Mouse (Mus musculus): ENCODE results near the gene Mrm3.
"Not testable (repeated sequence)": the region's sequence is repeated elsewhere in the genome, so short reads cannot be mapped to it uniquely, and the experiment has no call there.

Mrm3 gene

DNA sequence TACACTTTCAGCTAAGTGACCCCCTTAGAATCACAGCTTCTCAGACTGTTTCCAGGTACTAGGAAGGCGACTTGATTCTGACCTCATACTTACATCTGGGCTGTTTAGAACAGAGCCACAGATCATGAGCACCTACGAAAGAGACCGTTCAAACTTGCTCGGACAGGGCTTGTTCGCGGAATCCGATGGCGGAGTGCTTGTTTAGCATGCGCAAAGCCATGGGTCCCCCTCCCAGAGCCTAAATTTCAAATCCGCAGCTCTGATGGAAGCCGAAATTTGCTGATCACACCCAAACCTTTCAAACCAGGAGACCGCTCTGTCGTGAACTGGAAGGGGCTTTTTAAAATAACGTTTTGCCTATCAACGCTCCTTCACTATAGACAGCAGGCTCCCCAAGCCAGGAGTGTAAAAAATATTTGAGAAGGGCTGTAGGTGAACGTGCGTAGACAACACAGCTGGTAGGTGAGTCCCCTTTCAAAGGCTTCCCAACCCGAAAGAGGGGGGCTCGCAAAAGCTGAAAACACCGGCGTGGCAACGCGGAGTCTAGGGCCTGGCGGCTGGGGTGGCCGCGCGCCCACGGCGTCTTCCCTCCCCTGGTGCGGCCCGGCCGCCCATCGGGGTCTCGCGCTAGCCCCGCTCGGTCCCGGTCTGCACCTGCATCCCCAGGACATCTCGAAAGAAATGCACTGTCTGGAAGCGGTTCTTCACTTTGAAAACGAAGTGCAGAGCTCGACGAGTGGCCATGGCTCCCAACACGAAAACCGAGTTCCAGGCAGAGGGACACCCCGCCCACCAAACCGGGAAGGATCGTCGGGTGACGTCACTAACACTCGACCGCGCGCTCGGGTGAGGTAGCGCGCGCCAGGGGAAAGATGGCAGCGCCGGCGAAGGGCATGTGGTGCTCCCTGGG is at the start of gene Mrm3, which contains the start of gene Glod4:
Gene Mrm3 (plus strand): TSS at position 815 of the 910 bp plus-strand sequence.
Gene Glod4 (minus strand): TSS at position 825 of the 910 bp plus-strand sequence.
- DNase-seq, result peak; percentile 96

DNA sequence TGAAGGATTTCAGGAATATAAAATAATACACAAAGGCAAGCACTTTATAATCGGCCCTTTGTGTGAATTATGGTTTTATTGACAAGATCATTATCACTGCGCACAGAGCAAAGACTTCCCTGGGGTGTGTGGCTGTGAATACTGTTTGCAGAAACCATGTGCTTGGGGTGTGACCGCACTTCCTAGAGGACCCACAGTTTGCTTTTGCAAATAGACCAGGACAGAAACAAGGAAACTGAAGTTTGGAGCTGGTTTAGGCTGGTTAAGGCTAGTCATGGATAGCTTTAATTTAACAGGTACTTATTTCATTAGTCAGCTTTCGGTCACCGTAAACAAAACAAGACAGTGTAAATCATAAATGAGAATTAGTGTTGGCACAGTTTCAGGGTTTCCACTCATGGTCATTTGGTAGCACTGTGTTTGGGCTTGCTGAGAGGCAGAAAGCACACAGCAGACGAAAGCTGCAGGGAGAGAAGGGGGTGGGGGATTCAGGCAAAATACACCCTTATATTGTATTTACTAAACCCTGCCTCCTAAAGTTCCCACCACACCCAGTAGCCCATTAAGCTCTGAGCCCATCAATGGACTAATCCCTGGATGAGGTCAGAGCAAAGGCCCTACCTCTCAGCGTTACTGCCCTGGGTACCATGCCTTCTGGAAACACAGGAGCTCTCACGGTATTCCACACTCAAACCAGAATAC is 47.1 kb upstream of the Mrm3 start:
- DNase-seq, result no peak

DNA sequence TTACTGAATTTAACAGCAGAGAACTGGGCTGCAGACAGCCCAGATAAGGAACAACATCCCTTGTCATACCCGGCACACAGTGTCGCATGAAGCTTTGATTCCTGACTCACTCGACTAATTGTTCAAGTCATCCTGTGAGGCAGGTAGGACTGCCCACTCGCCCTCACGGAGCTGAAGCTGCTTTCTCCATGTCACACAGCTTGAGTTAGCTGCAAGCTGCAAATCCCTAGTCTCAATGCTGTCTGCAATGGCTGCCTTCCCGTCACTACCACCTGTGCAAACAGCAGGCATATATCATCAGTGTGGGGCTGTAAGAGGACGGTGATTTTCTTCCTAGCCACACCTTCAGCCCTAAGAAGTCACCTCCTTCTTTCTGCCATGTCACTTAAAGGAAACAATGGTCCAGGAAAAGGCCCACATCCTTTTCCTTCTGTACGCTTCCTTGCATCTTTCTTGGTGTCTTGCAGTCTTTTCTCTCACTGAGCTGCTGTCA is 46.5 kb upstream of the Mrm3 start:
- DNase-seq, result no peak

DNA sequence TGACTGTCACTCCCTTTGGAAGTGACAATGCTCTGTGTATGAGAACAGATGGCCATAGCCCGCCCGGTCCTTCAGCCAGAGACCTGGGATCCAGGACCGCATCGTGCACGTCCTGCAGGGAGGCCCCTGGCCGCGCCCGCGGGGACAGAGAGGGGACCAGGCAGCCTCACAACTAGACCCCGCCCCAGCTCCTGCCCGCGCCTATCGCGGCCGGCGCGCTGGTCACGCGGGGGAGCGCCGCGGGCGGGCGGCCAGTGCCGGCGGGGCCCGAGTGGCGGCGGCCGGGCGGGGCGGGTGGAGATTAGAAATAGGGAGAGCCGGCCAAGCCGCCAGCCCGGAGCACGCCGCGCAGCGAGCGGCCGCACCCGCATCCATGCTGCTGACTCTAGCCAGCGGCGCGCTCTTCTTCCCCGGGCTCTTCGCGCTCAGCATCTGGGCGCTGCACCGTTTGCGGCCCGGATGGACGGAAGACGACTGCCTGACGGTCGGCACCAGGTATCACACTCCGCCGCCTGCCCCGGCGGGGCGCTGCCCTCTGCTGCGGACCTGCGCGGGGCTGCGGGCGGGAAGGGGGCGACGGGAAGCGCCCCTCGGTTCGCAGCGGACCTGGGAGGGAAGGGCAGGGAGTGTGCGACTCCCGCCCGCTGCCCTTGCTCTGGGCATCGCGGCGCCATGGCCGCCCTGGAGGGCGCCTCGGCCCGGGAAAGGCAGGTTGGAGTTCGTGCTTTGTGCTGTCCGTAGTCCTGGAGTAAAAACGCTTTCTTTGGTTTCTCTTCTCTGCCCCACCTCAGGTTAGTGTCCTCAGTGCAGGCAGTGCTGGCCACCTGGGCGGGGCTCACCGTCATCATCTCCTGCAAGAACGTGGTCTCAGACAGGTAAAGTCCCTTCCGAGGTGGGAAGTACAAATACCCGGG is 41.5 kb upstream of the Mrm3 start:
- peak; percentile 92 for DNase-seq

DNA sequence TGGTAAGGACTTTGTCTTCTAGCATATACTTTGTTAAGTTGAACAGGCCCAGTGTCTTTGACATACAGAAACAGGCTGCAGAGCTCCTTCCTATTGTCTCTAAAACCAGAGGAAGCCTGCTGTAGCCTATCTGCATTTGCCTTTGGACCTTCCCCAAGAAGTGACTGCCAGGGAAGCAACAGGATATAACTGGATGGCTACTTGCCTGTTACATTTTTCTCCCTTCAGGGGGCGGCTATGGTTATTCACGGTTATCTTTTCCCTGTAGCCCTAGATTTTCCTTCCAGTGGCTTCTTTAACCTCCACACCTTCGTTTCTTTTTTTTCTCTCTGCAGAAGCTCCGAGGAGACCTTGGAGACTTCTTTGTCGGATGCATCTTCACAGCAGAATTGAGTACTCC is 36.7 kb upstream of the Mrm3 start:
- no peak for DNase-seq

DNA sequence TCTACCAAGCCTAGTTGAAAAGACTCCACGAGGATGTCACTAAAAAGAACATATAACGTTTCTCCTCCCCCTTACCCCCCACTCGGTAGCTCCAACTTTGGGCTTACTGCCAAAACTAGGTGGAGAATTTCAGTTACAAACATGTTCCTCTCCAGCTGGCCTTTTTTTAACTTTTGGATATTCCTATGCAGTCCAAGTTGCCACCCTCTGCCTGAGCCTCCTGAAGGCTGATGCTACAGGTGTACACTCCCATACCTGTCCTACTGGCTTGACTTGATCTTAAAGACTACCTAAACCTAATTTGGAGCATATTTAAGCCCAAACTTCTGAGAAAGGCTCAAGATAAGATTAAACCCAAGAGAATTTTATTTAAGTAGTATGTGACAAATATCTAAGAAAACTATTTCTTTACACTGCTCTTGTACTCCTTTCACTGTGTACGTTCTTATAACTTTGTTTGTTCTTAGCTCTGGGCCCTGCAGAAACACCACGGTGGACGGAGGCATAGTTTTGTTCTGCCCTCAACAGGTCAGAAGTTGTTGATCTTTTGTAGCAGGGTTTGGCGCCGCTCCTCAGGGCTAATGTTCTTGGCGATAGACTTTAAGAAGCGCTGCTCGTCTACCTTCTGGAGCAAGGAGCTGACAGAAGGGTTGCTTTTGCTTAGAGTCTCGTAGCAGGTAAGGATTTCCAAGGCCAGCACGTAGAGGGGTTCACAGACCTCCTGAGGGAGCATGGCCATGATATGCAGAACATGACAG is 33.1 kb upstream of the Mrm3 start:
- DNase-seq, result no peak

DNA sequence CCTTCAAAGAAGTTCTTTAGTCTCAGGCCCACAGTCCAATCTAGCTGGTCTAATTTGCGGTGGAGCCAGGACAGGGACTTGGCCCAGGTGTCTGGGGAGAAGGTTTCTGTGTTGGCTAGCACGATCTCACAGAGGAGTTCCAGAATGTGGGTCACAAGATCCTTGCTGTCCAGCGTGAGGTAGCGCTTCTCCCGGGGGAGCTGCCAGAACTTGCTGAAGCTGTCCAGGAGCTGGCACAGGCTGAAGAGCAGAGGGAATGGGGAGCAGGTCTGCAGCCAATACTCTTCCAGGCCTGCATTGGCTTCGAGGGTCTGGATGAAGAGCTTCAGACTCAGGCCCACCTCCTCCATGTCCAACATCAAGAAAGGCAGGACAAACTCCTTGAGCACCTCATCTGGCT is 31.9 kb upstream of the Mrm3 start:
- DNase-seq, result not testable (repeated sequence)

DNA sequence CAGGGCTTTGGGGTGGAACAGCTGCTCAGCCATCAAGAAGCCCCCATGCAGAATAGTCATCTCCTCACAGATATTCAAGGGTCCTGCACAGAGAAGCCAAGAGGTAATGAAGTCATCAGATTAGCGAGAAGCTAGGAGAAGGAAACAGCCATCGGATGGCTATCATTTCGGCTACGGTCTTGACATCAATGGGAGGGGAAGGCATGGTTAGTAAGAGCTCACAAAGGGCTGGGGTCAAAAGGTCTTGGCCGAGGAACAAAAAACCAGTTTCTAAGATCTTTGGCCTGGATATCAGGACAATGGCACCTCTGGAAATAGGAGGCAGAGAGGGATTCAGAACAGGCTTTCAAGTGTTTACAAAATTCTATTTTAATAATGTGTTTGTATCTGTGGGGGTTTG is 29.7 kb upstream of the Mrm3 start:
- no peak for DNase-seq

DNA sequence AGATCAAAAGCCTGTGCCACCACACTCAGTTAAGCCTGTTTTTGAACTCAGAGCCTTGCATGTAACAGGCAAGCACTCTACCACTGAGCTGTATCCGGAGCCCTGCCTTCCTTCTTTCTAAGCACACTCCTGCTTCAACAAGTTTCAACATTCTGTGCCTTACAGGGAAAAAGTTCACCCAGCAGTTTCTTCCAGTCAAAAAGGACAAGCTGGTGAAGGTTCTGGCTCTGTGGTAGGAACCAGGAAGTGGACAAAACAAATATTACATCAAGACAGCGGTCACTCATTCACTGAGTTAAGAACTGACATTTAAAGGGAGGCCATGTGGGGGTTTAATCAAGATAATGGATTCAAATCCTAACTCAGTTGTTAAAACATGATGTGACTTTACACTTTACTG is 28.5 kb upstream of the Mrm3 start:
- no peak for DNase-seq

DNA sequence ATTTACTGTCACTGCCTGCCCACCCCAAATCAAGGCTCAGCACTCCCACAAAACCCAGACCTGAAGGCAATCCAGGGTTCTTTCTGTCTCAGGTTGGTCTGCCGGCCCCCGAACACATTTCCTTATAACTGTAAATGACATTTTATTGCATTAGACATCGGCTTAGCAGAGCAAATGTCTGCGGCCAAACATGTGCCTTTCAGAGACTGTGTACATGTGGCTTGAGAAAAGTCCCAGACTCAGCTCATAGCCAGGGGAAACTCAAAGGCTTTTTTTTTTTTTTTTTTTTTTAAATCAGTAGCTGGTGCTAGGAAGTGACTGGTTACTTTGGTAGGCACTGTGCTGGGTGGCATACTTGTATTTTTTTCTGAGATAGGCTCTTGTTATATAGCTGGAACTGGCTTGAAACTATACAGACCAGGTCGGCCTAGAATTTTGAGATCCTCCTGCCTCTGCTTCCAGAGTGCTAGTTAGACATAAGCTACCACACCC is 27.4 kb upstream of the Mrm3 start:
- DNase-seq, result no peak

DNA sequence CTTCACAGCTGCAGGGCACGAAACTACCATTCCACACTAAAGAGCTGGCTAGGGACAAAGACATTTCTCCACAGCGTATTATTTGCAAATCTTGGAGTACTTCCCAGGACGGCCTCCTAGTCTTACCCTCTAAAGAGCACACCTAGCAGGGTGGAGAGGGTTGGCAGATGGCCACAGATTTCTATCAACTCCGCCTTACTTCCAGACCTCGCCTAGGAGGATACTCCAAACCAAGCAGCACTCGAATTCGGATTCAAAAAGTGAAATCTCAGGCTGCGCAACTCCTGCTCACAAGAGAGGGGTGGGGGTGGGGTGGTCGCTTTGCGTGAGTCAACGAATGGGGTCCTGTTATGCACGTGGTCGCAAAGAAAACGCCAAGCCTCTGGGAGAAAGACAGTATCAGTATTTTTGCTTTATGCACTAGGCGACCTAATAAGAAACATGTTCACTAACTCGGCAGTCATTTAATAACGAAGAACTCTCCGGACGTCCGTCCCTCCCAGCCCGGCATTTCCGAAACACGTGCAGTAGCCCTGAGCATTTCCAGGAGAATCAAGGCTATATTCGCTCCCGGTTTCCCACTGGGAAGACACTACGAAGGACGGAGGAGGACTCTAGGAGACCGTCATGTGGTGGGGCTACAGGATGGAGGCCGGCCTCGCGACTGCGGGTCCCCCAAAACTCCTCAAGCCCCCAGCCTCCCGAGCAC is 26.7 kb upstream of the Mrm3 start:
- DNase-seq, result peak; percentile 82

DNA sequence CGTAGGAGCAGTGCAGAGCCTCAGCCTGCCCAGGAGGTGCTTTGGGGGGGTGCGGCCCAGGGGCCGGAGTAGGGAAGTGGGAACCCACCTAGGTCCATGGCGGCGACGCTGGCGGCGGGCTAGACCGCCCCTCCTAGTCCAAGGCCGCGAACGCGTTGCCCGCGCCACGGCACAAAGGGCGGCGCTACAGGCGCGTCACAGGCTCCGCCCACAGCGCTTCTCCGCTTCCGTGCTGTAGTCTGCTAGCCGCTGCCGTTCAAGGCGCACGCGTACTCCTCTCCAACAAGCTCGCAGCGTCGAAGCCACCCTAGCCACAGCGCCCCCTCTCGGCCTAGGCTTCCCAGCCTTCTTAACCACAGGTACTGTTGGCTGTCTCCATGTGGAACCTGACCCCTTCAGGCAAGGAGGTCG is 26.1 kb upstream of the Mrm3 start, which contains the start of the genes Dbil5 and Gemin4:
Gene Dbil5 (plus strand): TSS at position 219 of the 411 bp plus-strand sequence.
Gene Gemin4 (minus strand): TSS at position 275 of the 411 bp plus-strand sequence.
- peak; percentile 98 for DNase-seq

DNA sequence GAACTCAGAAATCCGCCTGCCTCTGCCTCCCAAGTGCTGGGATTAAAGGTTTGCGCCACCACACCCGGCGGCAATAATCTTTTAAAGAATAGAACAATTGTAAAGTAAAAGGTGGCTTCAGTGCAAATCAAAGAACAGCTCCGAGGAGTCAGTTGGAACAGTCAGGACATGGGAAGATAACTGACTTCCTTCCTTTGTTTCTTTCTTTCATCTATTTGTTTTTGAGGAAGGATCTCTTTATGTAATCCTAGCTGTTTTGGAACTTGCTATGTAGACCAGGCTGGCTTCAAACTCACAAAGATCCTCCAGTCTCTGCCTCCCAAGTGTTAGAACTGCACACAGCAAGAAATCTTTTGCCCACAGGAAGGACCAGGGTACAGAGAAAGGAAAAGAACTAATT is 18.9 kb upstream of the Mrm3 start:
- no peak for DNase-seq

DNA sequence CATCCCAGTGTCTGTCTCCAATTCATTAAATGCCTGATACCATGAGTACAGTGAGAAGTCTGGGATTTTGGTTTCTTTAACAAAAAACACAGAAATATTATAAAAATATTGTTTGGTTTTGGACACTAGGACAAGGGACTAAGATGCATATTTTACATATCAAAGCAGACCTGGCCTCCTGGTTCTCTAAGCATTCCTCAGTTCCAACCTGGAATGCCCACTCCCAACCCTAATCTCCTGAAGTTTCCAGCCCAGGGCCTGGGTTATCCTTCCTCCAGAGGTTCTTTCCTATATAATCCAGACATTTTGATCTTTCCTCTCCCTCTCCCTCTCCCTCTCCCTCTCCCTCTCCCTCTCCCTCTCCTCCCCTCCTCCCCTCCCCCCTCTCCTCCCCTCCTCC is 18.5 kb upstream of the Mrm3 start:
- no peak for DNase-seq

DNA sequence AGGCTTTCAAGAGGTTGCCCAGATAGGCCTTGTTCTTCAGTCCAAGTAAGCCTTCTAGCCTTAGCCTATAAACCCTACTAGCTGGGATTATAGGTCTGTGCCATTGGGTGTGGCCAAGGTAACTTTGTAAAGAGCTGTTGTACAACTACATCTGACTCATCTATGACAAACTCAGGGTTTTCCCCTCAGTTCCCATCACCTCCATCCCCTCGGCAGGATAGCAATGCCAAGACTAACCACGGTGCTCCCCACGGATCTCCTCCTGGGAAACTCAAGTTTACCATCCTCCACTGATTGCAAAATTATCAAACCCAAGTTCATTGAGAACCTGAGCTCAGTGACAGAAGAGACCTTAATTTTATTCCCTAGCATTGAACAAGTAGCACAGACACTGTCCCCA is 7.4 kb upstream of the Mrm3 start:
- no peak for DNase-seq

DNA sequence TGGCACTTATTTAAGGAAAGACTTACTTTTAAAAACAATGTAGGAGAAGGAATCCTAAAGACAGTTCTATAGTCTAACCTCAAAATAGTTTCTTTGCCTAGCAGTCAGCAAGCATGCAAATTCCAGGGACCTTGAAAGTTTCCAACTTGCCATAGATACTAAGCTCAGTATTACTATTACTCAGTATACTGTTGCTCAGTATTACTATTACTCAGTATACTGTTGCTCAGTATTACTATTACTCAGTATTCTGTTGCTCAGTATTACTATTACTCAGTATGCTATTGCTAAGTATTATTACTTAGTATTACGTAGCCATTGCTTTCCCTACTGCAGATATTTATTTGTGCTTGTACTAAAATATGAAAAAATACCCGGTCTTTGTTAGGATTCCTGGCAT is 3.8 kb upstream of the Mrm3 start:
- no peak for DNase-seq

DNA sequence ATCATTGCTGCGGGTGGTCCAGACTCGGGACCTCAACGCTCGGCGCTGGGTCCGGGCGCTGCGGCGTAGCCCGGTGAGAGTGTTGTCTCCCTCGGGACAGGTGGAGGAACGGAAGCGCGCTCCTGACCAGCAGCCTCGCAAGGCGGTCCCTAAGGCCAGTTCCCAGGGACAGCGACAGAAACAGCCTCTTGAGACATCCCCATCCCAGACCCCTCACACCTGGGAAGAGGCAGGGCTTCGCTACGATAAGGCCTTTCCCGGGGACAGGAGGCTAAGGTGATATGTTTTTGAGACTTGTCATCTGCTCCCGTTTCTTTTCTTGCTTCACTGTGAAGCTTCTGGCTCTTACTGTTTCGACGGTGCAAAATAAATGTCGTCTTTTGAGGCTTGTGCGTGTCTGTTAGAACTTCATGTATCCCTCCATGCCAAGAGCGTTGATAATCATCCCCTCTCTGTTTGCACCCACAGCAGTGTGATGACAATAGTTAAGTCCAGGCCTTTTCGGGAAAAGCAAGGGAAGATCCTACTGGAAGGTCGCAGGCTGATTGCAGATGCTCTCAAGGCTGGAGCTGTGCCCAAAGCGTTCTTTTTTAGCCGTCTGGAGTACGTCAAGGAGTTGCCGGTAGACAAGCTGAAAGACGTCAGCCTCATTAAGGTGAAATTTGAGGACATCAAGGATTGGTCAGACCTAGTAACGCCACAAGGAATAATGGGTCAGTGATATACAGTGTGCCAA is 464 bp downstream of the Mrm3 start:
- DNase-seq, result no peak

DNA sequence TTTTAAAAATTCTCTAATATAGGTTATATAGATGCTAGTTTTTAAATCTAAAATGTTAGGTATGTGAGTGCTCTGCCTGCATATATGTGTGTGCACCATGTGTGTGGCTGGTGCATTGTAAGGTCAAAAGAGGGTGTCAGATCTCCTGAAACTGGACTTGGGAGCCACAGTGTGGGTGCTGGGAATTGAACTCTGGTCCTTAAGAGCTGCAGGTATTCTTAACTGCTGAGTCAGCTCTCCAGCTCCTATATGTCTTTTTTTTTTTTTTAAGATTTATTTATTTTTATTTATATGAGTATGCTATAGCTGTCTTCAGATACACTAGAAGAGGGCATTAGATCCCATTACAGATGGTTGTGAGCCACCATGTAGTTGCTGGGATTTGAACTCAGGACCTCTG is 2.9 kb downstream of the Mrm3 start:
- DNase-seq, result no peak

DNA sequence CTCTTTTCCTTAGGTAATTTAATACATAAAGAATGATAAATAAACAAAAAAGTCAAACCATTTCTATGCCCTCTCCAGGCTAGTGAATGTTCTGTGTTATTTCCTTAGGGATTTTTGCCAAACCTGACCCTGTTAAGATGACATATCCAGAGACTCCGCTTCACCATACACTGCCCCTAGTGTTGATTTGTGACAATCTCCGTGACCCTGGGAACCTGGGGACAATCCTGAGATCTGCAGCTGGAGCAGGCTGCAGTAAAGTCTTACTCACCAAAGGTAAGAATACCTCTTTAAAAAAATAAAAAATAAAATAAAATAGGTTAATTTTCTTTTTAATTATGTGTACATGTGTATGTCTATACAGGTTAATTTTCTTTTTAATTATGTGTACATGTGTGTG is 3.7 kb downstream of the Mrm3 start:
- DNase-seq, result no peak

DNA sequence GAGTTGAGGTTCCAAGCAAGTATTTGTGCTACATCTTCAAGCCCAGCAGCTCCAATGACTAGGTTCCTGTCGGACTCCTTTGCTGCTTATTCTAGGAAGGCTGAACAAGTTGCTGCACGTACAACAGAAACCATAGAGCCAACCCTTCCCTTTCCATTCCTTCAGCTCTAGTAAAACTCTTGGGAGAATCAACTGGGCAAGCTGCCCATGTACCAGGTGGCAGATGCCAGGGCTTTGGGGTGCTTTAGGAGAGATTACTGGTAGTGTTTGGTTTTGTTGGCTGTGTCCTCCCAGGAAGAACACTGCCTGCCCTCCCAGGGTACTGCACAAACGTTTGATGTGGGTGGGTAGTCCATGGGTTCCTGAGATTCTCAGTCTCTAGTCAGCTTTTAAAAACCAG is 8.5 kb downstream of the Mrm3 start:
- DNase-seq, result no peak

Data from lung, postnatal 10 days (tissue).